Mouse (Mus musculus) hindbrain, postnatal 0 days (tissue): ENCODE measurements around the gene Adgrg6. TPM values are rescaled to one million over a fixed set of nuclear protein-coding genes. Genes with fewer than 3 reads are reported as not detected.
A peak's percentile ranks its signal among the peaks of the same experiment; 100 is the strongest.

Experiments
- ATAC-seq: fragments of 200-750 bp; cut with Nextera tagmentation; 2 replicates; pipeline ENCODE4 v1.8.0; 2017; ENCODE audit warnings: mild to moderate bottlenecking, moderate TSS enrichment, moderate library complexity
- DNase-seq: peaks from one replicate; pipeline ENCODE4 v3.0.0-alpha.2; 2015; ENCODE audit warnings: low spot score
- H3K27ac ChIP-seq: fragments of 300-500 bp; sonication (generic); 2 replicates; pipeline ENCODE4 v1.5.1; 2014; ENCODE audit warnings: mild to moderate bottlenecking
- H3K27me3 ChIP-seq: fragments of 300-500 bp; sonication (generic); 2 replicates; pipeline ENCODE4 v1.6.1; 2014; ENCODE audit warnings: low read length, mixed read lengths; ENCODE audit not compliant: insufficient read depth
- H3K36me3 ChIP-seq: fragments of 300-500 bp; sonication (generic); 2 replicates; pipeline ENCODE4 v1.6.1; 2014; ENCODE audit warnings: low read length, mixed read lengths; ENCODE audit not compliant: insufficient read depth
- H3K4me1 ChIP-seq: fragments of 300-500 bp; sonication (generic); 2 replicates; pipeline ENCODE4 v1.6.1; 2014; ENCODE audit warnings: antibody characterized with exemption, low read length, mixed read lengths; ENCODE audit not compliant: insufficient read depth
- H3K4me2 ChIP-seq: fragments of 300-500 bp; sonication (generic); 2 replicates; pipeline ENCODE4 v1.6.1; 2014; ENCODE audit warnings: low read depth, mild to moderate bottlenecking, low read length, moderate library complexity, mixed read lengths
- H3K4me3 ChIP-seq: fragments of 300-500 bp; sonication (generic); 2 replicates; pipeline ENCODE4 v1.5.1; 2014; ENCODE audit warnings: low read length
- H3K9ac ChIP-seq: fragments of 300-500 bp; sonication (generic); replicated peaks from 2 replicates; pipeline ENCODE4 v1.6.1; 2014; ENCODE audit warnings: mild to moderate bottlenecking, low read length, moderate library complexity, mixed read lengths
- H3K9me3 ChIP-seq: fragments of 300-500 bp; sonication (generic); 2 replicates; pipeline ENCODE4 v1.6.1; 2016; ENCODE audit warnings: low read length, mixed read lengths
- CTCF ChIP-seq: IDR thresholded peaks from 2 replicates; pipeline ENCODE4 v1.5.1; 2016; ENCODE audit warnings: antibody characterized with exemption, control low read depth, low read depth
- WGBS: fragments of 180-500 bp; shearing (Covaris S2); extraction: QIAGEN DNeasy Blood & Tissue Kit; methylation state at CpG from one replicate; pipeline ENCODE4 v1.1.7; 2014; 5-methylcytosine and 5-hydroxymethylcytosine counted together
- polyA plus RNA-seq: library from polyadenylated mRNA; unstranded; fragments of >200 nt; fragmentation: Nextera tagmentation; extraction: Ambion mirVana; gene quantifications from 2 replicates; pipeline ENCODE4 v1.2.1, GENCODE M21; 2015
- total RNA-seq: library from RNA; depleted of rRNA; stranded (reverse); fragments of >200 nt; gene quantifications from 2 replicates; pipeline ENCODE4 v1.2.3, GENCODE M21; 2014

Gene Adgrg6
- total and polyA plus RNA-seq, 2 experiments from 2014 or later: 2.2 to 6.1 TPM

- no peaks in the 10 kb centered on the region for H3K9me3 ChIP-seq
- no peak for DNase-seq
- no peak overlapping the region for H3K4me3 ChIP-seq
- H3K27me3 ChIP-seq: no peaks in the 10 kb centered on the region
- no peak for TF ChIP-seq CTCF
- no peaks in the 10 kb centered on the region for H3K36me3 ChIP-seq
- H3K27ac ChIP-seq: no peak overlapping the region
- no peak overlapping the region for H3K9ac ChIP-seq
- H3K4me1 ChIP-seq: no peaks in the 10 kb centered on the region
- no peak overlapping the region for H3K4me2 ChIP-seq
- ATAC-seq: no peak
Measured at GRCm38 (mm10) chr10:14495204-14495603, 50.3 kb downstream of the Adgrg6 start.

GRCm38 (mm10) chr10:14491838-14492237 is 53.6 kb downstream of the Adgrg6 start:
- ATAC-seq: no peak
- TF ChIP-seq CTCF: no peak

GRCm38 (mm10) chr10:14483257-14483656 is 62.2 kb downstream of the Adgrg6 start:
- no peak overlapping the region for H3K4me3 ChIP-seq
- TF ChIP-seq CTCF: no peak
- DNase-seq (no peak), ATAC-seq (no peak)
- 69% methylated on average over 5 of the region's 5 CpGs for WGBS
- H3K4me1 ChIP-seq: no peaks in the 10 kb centered on the region
- H3K27ac ChIP-seq: no peak overlapping the region
- H3K9ac ChIP-seq: no peak overlapping the region
- H3K4me2 ChIP-seq: no peak overlapping the region
- no peaks in the 10 kb centered on the region for H3K36me3 ChIP-seq
- no peaks in the 10 kb centered on the region for H3K9me3 ChIP-seq
- H3K27me3 ChIP-seq: no peaks in the 10 kb centered on the region

More at GRCm38 (mm10) chr10:14491838-14492237, 53.6 kb downstream of the Adgrg6 start:
- Histone ChIP-seq H3K9ac (no peak overlapping the region), H3K27me3 (no peaks in the 10 kb centered on the region), H3K9me3 (no peaks in the 10 kb centered on the region), H3K4me1 (no peaks in the 10 kb centered on the region), H3K36me3 (no peaks in the 10 kb centered on the region), H3K4me2 (no peak overlapping the region), H3K4me3 (no peak overlapping the region), H3K27ac (no peak overlapping the region)
- 72% methylated on average over 4 of the region's 4 CpGs for WGBS
- DNase-seq: no peak

- no peak for TF ChIP-seq CTCF
Measured at GRCm38 (mm10) chr10:14482483-14482882, 63.0 kb downstream of the Adgrg6 start.

GRCm38 (mm10) chr10:14480928-14481327 is 64.5 kb downstream of the Adgrg6 start:
- DNase-seq: no peak
- WGBS: 54% methylated on average over 5 of the region's 5 CpGs

More at GRCm38 (mm10) chr10:14482483-14482882, 63.0 kb downstream of the Adgrg6 start:
- Histone ChIP-seq H3K36me3 (no peaks in the 10 kb centered on the region), H3K4me3 (no peak overlapping the region), H3K27me3 (no peaks in the 10 kb centered on the region), H3K27ac (no peak overlapping the region), H3K9ac (no peak overlapping the region), H3K4me1 (no peaks in the 10 kb centered on the region), H3K4me2 (0 out of 2 replicates have a peak overlapping the region, but pooled peaks have one; percentile 1), H3K9me3 (no peaks in the 10 kb centered on the region)
- DNase-seq: peak; percentile 67
- 23% methylated on average over 5 of the region's 5 CpGs for WGBS
- ATAC-seq: peak; percentile 94

GRCm38 (mm10) chr10:14476393-14476792 is 69.1 kb downstream of the Adgrg6 start:
- H3K4me2 ChIP-seq: no peak overlapping the region
- no peak for ATAC-seq
- no peaks in the 10 kb centered on the region for H3K4me1 ChIP-seq

More at GRCm38 (mm10) chr10:14480928-14481327, 64.5 kb downstream of the Adgrg6 start:
- Histone ChIP-seq H3K27ac (no peak overlapping the region), H3K36me3 (no peaks in the 10 kb centered on the region), H3K27me3 (no peaks in the 10 kb centered on the region), H3K9ac (no peak overlapping the region), H3K4me2 (no peak overlapping the region), H3K4me3 (no peak overlapping the region), H3K9me3 (no peaks in the 10 kb centered on the region), H3K4me1 (no peaks in the 10 kb centered on the region)
- no peak for ATAC-seq
- TF ChIP-seq CTCF: no peak

GRCm38 (mm10) chr10:14475641-14476040 is 69.8 kb downstream of the Adgrg6 start:
- Histone ChIP-seq H3K27ac (no peak overlapping the region), H3K9me3 (no peaks in the 10 kb centered on the region), H3K4me2 (no peak overlapping the region), H3K9ac (no peak overlapping the region), H3K27me3 (no peaks in the 10 kb centered on the region), H3K4me3 (no peak overlapping the region), H3K36me3 (no peaks in the 10 kb centered on the region), H3K4me1 (no peaks in the 10 kb centered on the region)
- WGBS: 86% methylated on average over 2 of the region's 2 CpGs
- no peak for ATAC-seq
- DNase-seq: no peak
- TF ChIP-seq CTCF: no peak

More at GRCm38 (mm10) chr10:14476393-14476792, 69.1 kb downstream of the Adgrg6 start:
- Histone ChIP-seq H3K27me3 (no peaks in the 10 kb centered on the region), H3K27ac (no peak overlapping the region), H3K36me3 (no peaks in the 10 kb centered on the region), H3K9ac (no peak overlapping the region), H3K4me3 (no peak overlapping the region), H3K9me3 (no peaks in the 10 kb centered on the region)
- WGBS: 74% methylated on average over 1 of the region's 1 CpGs
- no peak for DNase-seq
- TF ChIP-seq CTCF: no peak
